Mouse (Mus musculus) heart, adult 8-10 months (tissue): ENCODE measurements at regions not wholly inside any gene's neighbourhood (a gene's known extent, or its start where the extent isn't known, plus 50 kb on each side); places are given as distances from the start of the nearest gene placed in this dataset.

Experiments used
- DNase-seq: peaks from one replicate; pipeline ENCODE4 v3.0.0; 2022; ENCODE audit warnings: low spot score

GRCm38 (mm10) chr11:43952151-43952550, 51.1 kb upstream of the Adra1b start:
- no peak for DNase-seq

- DNase-seq = peak; percentile 7
Measured at GRCm38 (mm10) chr11:43958241-43958975, 57.4 kb upstream of the Adra1b start.

- no peak for DNase-seq
Measured at GRCm38 (mm10) chr11:43958976-43959315, 57.9 kb upstream of the Adra1b start.

GRCm38 (mm10) chr11:43960348-43961105, 59.5 kb upstream of the Adra1b start:
- no peak for DNase-seq

GRCm38 (mm10) chr11:43961398-43962070, 60.5 kb upstream of the Adra1b start:
- DNase-seq = peak; percentile 7

GRCm38 (mm10) chr11:43967764-43968163, 66.8 kb upstream of the Adra1b start:
- DNase-seq = no peak

- DNase-seq = no peak
Measured at GRCm38 (mm10) chr11:43971886-43972285, 70.9 kb upstream of the Adra1b start.

GRCm38 (mm10) chr11:43976024-43976423, 75.0 kb upstream of the Adra1b start:
- no peak for DNase-seq

GRCm38 (mm10) chr11:43979406-43979805, 78.4 kb upstream of the Adra1b start:
- DNase-seq = no peak

GRCm38 (mm10) chr11:43980444-43980843, 79.4 kb upstream of the Adra1b start:
- no peak for DNase-seq

GRCm38 (mm10) chr11:43989911-43990430, 89.0 kb upstream of the Adra1b start:
- no peak for DNase-seq

GRCm38 (mm10) chr11:43992011-43992471, 91.0 kb upstream of the Adra1b start:
- peak; percentile 38 for DNase-seq

GRCm38 (mm10) chr11:43998046-43998725, 97.2 kb upstream of the Adra1b start:
- no peak for DNase-seq

- no peak for DNase-seq
Measured at GRCm38 (mm10) chr11:44000056-44000455, 99.0 kb upstream of the Adra1b start.

GRCm38 (mm10) chr11:44001843-44002589, 101.0 kb upstream of the Adra1b start:
- DNase-seq = no peak

GRCm38 (mm10) chr11:44002716-44003522, 101.9 kb upstream of the Adra1b start:
- peak; percentile 8 for DNase-seq

- no peak for DNase-seq
Measured at GRCm38 (mm10) chr11:44007526-44008040, 106.6 kb upstream of the Adra1b start.

GRCm38 (mm10) chr11:44012314-44012713, 111.3 kb upstream of the Adra1b start:
- DNase-seq = no peak

GRCm38 (mm10) chr11:44013841-44014240, 112.8 kb upstream of the Adra1b start:
- no peak for DNase-seq

- DNase-seq = no peak
Measured at GRCm38 (mm10) chr11:44021638-44022037, 120.6 kb upstream of the Adra1b start.
